Mouse (Mus musculus) lung, adult 2 months (tissue): ENCODE data around the gene Tmem82.

Source experiments
- CTCF ChIP-seq: fragments of 200-500 bp; IDR thresholded peaks from 2 replicates; pipeline ENCODE4 v1.5.1; 2011; ENCODE audit warnings: mild to moderate bottlenecking, low read length, control low read depth; ENCODE audit not compliant: insufficient read depth
- POLR2A ChIP-seq: fragments of 200-500 bp; IDR thresholded peaks from 2 replicates; pipeline ENCODE4 v1.6.1; 2011; ENCODE audit warnings: low read depth, mild to moderate bottlenecking, control low read depth, low read length, borderline replicate concordance; ENCODE audit errors: extremely low read depth

DNA sequence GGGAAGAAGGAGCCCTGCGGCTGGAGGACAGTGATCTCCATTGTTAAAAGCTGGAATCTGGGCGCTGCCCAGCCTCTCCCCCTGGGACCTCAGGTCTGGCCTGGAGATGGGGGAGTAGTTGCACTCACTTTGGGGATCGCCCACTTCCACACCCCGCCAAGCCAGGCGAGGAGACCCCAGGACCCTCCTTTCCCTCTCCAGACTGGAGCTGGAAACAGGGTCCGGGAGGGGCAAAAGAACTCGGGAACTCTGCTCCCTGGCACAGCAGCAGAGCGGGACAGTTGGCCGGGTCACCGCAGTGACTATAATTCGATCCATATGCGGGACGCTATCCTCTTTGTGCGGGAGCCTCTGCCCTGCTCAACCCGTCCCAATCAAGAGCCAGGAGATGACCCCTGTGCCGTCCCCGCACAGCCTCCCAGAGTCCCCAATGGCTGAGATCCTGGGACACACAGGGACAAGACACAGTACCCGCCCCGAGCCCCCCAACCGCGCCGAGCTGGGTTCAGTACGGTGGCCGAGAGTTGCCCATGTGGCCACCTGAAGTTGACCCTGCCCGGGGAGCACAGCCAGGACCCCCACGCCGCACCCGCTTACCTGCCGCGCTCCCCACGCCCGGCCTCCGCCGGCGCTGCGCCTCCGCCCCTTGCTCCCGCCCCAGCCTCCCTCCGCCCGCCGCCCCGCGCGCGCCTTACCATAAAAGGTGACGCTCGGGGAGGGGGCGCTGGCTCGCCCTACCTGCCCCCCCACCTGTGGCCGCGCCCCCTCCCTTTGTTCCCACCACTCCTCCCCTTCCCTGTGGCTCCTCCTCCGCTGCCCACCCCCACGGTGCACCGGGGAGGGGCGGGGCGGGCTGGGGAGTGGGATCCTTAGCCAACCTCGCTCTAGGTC lies 18.9 kb downstream of the Tmem82 start:
- TF ChIP-seq CTCF: no peak
- no peak for TF ChIP-seq POLR2A
